Mouse (Mus musculus): Measurements from ENCODE around the gene Arid5b.

Gene Arid5b

DNA sequence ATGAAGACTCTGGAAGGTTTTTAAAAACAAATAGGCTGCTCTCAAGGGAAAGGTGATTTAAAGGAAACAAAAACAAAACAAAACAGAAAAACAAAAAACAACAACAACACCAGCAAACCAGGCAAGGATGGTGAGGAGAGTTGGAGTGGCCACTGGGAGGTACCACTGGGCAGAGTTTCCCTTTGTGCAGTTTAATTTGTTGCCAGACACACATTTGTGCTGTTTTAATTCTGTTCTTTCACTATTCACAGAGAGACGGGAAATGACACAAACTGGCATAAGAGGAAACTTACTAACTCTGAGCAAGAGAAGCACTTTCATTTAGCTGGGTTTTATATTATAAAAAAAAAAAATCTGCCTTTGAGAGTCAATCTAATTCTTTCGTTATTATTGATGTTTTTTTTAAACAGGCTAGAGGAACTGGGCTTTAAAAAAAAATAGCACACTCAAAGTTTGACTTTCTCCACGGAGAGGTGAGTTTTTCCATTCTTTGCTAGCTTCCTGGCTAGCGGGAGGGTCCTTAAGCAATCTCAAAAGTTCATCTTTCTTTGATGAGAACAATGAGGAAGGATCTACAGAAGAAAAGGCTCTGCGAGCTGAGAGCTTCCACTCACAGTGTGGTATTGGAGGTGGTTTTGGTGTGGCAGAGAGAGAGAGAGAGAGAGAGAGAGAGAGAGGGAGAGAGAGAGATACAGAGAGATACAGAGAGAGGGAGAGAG lies 39.7 kb downstream of the Arid5b start:
- DNase-seq (ENCODE audit: low read depth in 1 of 2, low spot score in 2 of 2): no peak

GRCm38 (mm10) chr10:68238182-68238581 lies 40.4 kb downstream of the Arid5b start:
- DNase-seq (ENCODE audit: low read depth in 1 of 2, low spot score in 2 of 2): no peak

DNA sequence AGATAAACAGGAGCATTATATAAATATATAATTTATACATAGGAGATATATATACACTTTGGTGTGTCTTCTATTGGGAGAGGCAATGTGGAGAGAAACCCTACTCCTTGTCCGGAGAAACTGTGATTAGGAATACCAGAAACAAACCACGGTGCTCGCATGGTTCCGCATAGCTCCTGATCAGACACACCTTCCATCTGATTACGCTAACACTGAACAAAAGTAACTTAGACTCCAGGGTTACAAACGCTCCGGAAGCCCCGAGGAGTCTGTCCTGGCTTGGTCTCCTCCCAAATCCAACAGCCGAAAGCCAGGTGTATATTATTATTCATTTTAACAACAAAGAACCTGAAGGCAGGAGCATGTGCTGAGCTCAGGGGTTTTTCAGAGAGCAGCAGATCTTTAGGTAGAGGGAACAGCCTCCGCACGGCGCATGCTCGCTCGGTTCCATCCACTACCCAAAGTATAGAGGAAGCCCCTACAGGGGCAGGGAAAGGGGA lies 41.5 kb downstream of the Arid5b start:
- no peak for DNase-seq (ENCODE audit: low read depth in 1 of 2, low spot score in 2 of 2)

DNA sequence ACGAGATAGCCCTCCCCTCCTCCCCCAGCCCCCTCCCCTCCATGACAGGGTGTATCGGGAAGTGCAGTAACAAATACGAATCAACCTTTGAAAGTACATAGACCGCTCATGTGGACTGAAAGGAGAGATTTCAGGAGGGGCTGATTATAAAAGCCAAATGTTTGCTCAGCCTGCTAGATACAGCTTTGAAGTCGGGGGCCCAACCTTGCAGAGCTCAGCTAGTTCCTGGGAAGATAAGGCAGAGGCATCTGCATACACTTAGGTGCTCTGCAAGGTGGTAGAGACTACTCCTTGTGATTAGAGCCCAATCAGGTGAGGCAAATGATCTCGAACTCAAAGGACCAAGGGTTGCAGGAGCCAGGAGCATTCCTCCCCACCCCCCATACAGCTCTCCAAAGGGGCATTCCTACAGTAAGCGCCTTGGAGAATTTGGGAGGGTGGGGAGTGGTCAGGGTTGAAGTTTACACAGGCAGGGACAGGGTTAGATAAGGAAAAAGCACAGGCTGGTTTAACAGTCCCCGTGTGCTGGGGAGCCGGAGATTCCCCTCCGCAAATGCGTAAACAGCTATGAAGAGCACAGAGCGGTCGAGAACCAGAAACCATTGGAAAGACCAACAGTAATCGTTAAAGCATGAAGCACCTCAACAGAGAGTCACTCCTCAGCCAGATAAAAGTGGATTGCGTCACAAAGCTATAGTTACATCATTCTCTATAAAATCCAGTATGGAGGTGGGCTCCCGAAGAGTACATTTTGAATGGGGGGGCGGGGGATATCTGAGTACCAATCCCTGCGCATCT lies 47.0 kb downstream of the Arid5b start:
- DNase-seq (ENCODE audit: low read depth in 1 of 2, low spot score in 2 of 2): no peak

DNA sequence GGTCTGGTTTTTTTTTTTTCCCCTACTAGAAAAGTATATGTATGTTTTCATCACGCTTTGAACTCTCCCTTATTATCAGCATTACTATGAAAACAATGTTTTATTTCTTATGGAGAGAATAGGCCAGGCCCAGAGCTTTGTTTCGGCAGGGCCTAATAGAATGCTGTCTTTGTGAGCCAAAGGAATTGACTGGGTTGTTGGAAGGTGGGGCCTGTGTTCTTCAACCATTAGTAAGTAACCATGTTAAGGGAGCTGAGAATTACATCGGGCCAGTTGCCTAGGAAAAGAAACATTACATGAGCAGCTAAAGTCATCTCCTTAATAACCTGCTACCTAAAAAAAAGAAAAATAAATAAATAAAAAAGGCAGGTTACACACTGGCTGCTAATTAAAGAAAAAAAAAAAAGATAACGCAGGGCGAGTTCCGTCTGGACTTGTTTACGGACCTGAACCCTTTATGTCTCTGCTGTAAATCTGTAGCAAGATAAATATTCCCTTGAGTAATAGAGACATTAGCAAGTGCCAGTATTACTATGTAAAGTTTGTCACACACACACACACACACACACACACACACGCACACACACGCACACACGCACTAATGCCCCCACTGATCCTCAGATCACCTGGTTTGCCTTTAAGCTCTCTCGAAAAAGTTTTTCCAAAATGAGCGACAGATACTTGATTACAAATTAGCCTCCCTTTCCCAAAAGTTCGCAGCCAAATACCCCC lies 47.7 kb downstream of the Arid5b start:
- no peak for DNase-seq (ENCODE audit: low read depth in 1 of 2, low spot score in 2 of 2)

GRCm38 (mm10) chr10:68229640-68230565 lies 48.6 kb downstream of the Arid5b start:
- DNase-seq (ENCODE audit: low read depth in 1 of 2, low spot score in 2 of 2): no peak

GRCm38 (mm10) chr10:68222676-68223075 lies 55.9 kb downstream of the Arid5b start:
- DNase-seq (ENCODE audit: low read depth in 1 of 2, low spot score in 2 of 2): no peak

- DNase-seq (ENCODE audit: low read depth in 1 of 2, low spot score in 2 of 2): no peak
These were observed 56.5 kb downstream of the Arid5b start for GRCm38 (mm10) chr10:68222012-68222411.

DNA sequence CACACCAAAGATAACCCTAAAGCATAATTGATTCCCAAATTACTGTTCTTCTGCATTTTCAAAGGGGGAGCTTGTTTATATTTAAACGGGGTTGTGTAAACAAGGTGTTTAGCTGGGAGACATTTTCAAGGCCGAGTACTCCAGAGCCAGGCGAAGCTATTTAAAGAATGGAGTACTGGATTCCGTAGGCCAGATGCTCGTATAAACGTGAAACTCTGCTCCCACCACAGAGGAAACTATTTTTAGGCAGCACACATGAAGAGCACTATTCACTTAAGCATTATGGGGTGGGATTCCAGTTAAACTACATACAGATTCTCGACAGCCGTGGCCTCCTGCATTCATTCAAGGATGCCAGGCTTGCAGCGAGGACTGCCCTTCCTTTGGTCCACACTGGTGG lies 59.2 kb downstream of the Arid5b start:
- no peak for DNase-seq (ENCODE audit: low read depth in 1 of 2, low spot score in 2 of 2)

- no peak for DNase-seq (ENCODE audit: low read depth in 1 of 2, low spot score in 2 of 2)
These were observed 59.9 kb downstream of the Arid5b start for GRCm38 (mm10) chr10:68218678-68219077.

- no peak for DNase-seq (ENCODE audit: low read depth in 1 of 2, low spot score in 2 of 2)
These were observed 63.6 kb downstream of the Arid5b start for GRCm38 (mm10) chr10:68214809-68215468.

DNA sequence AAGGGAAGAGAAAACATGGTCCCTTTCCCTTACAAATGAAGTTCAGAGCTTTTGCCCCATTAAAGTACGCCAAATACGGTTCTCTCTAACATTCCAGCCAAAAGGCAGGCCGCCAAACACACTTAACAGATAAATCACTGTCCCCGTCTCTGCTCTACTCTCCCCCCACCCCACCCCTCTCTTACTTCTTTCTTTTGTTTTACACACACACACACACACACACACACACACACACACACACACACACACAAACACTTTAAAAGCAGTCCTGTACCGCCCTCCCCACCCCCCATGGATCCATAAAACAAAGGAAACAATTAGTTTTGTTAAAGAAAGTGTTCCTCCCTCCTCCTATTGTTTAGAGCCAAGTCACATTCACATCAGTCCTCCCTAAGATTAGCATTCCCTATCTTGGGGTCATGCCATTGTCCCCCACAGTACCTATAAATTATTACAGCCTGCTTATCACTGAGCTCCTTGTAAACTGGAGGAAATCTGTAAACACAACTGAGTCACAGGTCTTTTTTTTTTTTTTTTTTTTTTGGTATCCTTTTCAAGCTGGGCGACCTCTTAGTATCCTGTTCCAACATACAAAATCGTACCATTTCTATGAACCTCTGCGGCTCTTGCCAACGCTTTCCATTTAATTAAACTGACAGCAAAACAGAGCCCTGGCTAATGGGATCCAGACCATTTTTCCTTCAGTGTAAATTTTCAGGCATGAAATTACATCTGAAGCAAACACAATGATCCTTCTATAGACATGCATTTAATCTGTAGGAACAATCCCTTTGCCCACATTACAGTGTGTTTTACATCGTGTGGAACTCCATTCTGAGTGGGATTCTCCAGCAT lies 66.3 kb downstream of the Arid5b start:
- no peak for DNase-seq (ENCODE audit: low read depth in 1 of 2, low spot score in 2 of 2)

DNA sequence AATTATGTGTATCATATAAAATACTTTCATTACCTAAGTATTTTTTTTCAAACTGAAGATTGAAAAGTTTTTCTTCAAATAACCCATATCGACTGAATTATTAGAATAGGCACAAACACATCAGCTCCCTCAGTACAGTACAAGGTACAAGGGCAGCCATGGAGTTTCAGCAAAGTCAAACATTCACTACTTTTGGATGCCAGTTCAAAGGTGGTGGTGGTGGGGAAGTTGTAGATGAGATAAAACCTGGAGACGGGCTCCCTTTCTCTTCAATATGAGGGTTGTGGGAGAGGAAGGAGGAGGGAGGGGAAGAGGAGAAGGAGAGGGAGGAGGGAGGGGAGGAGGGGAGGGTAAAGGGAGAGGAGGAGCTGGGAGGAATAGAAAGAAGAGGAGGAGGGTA lies 67.0 kb downstream of the Arid5b start:
- DNase-seq (ENCODE audit: low read depth in 1 of 2, low spot score in 2 of 2): no peak

DNA sequence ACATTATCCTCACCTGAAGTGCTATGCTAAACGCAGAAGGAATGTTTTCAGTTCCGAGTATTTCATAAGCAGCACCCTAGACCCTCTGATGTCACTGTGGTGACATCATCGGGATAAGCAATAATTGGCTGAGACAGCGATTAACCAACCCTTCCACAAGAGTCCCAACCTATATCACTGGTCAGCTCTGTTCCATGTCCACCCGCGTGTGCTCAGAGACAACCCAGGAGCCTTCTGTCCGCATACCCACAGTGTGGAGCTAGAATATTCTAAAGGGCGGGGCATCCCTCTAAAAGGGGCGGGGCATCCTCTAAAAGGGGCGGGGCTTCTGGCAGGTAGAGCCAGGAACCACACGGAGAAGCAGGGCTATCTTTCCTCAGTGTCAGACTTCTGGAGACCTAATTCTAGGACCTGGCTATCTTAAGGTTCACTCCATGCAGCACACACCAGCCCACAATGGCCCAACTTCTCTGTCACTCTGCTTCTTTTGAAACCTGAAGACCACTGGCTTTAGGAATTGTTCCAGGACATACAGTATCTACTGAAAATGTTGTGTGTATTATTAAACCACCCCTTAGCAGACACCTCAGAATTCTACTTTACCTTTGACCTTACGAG lies 68.4 kb downstream of the Arid5b start:
- no peak for DNase-seq (ENCODE audit: low read depth in 1 of 2, low spot score in 2 of 2)

- no peak for DNase-seq (ENCODE audit: low read depth in 1 of 2, low spot score in 2 of 2)
These were observed 69.9 kb downstream of the Arid5b start for GRCm38 (mm10) chr10:68208670-68209065.

- no peak for DNase-seq (ENCODE audit: low read depth in 1 of 2, low spot score in 2 of 2)
These were observed 70.5 kb downstream of the Arid5b start for GRCm38 (mm10) chr10:68207803-68208669.

DNA sequence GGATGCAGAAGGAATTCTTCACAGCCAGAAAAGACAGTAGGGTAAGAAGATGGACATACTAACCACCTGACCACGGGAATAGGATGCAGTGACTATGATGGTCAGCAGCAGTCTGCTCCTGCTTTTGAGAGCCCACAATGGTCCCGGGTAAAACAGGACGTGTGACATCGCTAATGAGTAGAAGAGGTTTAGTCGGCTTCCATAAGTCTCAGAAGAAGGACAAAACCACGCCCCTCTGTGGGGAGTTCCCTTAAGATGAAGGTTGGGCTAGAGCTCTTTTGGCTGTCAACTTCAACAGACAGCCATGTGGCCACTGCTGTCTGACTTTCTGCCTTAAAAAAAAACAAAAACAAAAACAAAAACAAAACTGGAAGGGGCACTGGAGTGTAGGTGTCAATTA lies 74.1 kb downstream of the Arid5b start:
- DNase-seq (ENCODE audit: low read depth in 1 of 2, low spot score in 2 of 2): no peak

DNA sequence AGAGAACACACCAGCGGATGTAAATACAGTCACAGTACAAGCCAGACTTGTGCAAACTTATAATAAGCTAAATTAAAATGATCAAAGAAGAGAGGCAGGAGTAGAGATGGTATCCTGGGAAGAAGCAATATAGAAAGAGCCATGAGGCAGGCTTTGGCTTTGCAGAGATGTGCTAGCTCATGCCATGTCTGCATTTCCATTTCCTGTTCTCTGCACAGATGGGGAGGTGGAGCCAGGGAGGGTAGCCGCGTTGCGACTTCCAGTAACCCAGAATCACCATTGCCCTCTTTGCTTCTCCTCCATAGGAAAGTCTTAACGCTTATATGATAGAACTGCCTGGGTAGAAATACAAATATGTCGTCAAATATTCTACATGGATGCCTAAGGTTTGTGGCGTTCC lies 74.7 kb downstream of the Arid5b start:
- no peak for DNase-seq (ENCODE audit: low read depth in 1 of 2, low spot score in 2 of 2)
